Mouse (Mus musculus) stomach, embryonic 15.5 days (tissue): ENCODE results near the gene Mindy4. TPM values are rescaled to one million over a fixed set of nuclear protein-coding genes. Genes with fewer than 3 reads are reported as not detected.

ENCODE experiments used
- ATAC-seq: fragments of 200-750 bp; cut with Nextera tagmentation; 2 replicates; pipeline ENCODE4 v1.8.0; 2017; ENCODE audit warnings: low read depth, moderate number of reproducible peaks, moderate TSS enrichment; ENCODE audit not compliant: insufficient read depth, low FRiP score
- H3K27ac ChIP-seq: fragments of 300-500 bp; sonication (generic); 2 replicates; pipeline ENCODE4 v1.5.1; 2015; ENCODE audit warnings: mild to moderate bottlenecking, inconsistent platforms
- H3K27me3 ChIP-seq: fragments of 300-500 bp; sonication (generic); replicated peaks from 2 replicates; pipeline ENCODE4 v1.6.1; 2015; ENCODE audit warnings: inconsistent platforms
- H3K36me3 ChIP-seq: fragments of 300-500 bp; sonication (generic); 2 replicates; pipeline ENCODE4 v1.6.1; 2015; ENCODE audit warnings: inconsistent platforms
- H3K4me1 ChIP-seq: fragments of 300-500 bp; sonication (generic); 2 replicates; pipeline ENCODE4 v1.6.1; 2015; ENCODE audit warnings: inconsistent platforms
- H3K4me2 ChIP-seq: fragments of 300-500 bp; sonication (generic); 2 replicates; pipeline ENCODE4 v1.6.1; 2015; ENCODE audit warnings: mild to moderate bottlenecking, inconsistent platforms
- H3K4me3 ChIP-seq: fragments of 300-500 bp; sonication (generic); replicated peaks from 2 replicates; pipeline ENCODE4 v1.5.1; 2015; ENCODE audit warnings: inconsistent platforms
- H3K9ac ChIP-seq: fragments of 300-500 bp; sonication (generic); 2 replicates; pipeline ENCODE4 v1.6.1; 2015; ENCODE audit warnings: inconsistent platforms
- H3K9me3 ChIP-seq: fragments of 300-500 bp; sonication (generic); 2 replicates; pipeline ENCODE4 v1.6.1; 2016; ENCODE audit warnings: inconsistent platforms
- WGBS: fragments of 180-500 bp; shearing (Covaris S2); methylation state at CpG from one replicate; pipeline ENCODE4 v1.1.7; 2015; 5-methylcytosine and 5-hydroxymethylcytosine counted together
- polyA plus RNA-seq: library from polyadenylated mRNA; unstranded; fragments of >200 nt; fragmentation: Nextera tagmentation; extraction: Ambion mirVana; gene quantifications from 2 replicates; pipeline ENCODE4 v1.2.1, GENCODE M21; 2015

The Mindy4 gene
- polyA plus RNA-seq, 1 experiment from 2014 or later, result 8.7 TPM

DNA sequence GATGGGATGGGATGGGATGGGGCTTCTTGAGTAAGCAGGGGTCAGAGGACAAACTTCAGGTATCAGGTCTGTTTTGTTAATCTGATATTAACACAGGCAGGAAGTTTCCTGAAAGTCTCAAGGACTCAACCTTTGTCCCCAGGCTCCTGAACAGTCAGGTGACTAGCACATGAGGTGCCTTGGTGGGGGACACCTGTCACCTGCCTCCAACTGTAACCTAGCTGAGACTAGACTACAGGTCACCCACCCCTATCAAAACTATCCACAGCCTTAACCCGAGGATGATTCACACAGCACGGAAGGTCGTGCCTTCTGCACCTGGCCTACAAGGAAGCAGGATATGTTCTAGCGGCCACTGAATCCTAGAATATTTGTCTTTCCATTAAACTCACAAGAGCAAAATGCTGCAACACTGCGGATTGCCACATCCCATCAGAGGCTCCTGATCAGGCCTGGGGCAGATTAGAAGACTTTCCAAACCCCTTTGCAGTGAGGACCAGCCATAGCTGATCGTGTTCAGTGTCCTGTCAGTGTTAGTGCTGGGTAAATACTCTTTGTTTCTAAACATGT is 147.3 kb downstream of the Mindy4 start:
- Histone ChIP-seq H3K27me3 (no peaks in the 10 kb centered on the region), H3K9me3 (no peaks in the 10 kb centered on the region), H3K4me3 (no peak overlapping the region), H3K4me1 (0 out of 2 replicates have a peak, but pooled peaks cover 6% of the 10 kb centered on the region), H3K9ac (no peak overlapping the region), H3K27ac (no peak overlapping the region), H3K36me3 (no peaks in the 10 kb centered on the region), H3K4me2 (no peak overlapping the region)
- WGBS, result 89% methylated on average over 6 of the region's 6 CpGs
- ATAC-seq, result no peak

GRCm38 (mm10) chr6:55351712-55352111 is 148.5 kb downstream of the Mindy4 start:
- no peak overlapping the region for H3K9ac ChIP-seq
- no peaks in the 10 kb centered on the region for H3K9me3 ChIP-seq
- H3K27ac ChIP-seq, result no peak overlapping the region
- ATAC-seq, result no peak
- no peak overlapping the region for H3K4me3 ChIP-seq
- no peaks in the 10 kb centered on the region for H3K27me3 ChIP-seq
- 0 out of 2 replicates have a peak, but pooled peaks cover 6% of the 10 kb centered on the region for H3K4me1 ChIP-seq
- 56% methylated on average over 7 of the region's 7 CpGs for WGBS
- H3K4me2 ChIP-seq, result no peak overlapping the region
- no peaks in the 10 kb centered on the region for H3K36me3 ChIP-seq

GRCm38 (mm10) chr6:55353711-55354445 is 150.7 kb downstream of the Mindy4 start:
- Histone ChIP-seq H3K27ac (no peak overlapping the region), H3K27me3 (no peaks in the 10 kb centered on the region)

DNA sequence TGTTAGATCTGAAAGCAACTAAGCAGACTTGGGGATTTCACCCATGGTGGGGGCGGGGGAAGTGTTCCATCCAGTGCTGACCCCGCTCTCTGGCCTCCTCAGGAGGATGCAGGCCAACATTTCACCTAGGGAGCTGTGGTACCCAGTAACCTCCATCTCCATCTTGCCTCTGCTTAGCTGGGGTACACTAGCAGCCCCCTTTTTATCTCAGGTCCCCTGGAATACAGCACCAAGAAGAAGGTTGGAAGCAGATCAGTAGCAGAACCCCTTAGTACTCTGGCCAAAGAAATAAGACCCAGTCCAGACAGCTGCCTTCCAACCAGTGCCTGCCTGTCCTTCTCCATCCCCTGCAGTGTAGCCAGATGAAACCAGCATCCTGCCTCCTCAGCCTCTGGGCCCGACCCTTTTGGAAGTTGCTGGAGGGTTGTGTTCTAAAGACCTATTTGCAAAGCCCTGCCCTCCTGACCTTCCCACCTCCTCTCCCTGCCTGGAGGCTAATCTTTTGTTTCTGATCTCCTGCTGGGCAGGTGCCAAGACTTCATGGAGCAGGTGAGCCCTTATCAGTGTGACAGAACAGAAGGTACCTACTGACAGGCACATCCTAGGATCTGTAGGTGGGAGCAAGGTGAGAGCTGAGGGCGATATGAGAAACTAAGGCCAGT is 151.4 kb downstream of the Mindy4 start:
- no peak overlapping the region for H3K4me3 ChIP-seq
- H3K9ac ChIP-seq, result no peak overlapping the region
- H3K9me3 ChIP-seq, result no peaks in the 10 kb centered on the region
- 66% methylated on average over 4 of the region's 4 CpGs for WGBS
- H3K27me3 ChIP-seq, result no peaks in the 10 kb centered on the region
- no peak overlapping the region for H3K4me2 ChIP-seq
- 0 out of 2 replicates have a peak, but pooled peaks cover 10% of the 10 kb centered on the region for H3K4me1 ChIP-seq
- no peak for ATAC-seq
- H3K27ac ChIP-seq, result no peak overlapping the region
- H3K36me3 ChIP-seq, result no peaks in the 10 kb centered on the region

More at GRCm38 (mm10) chr6:55353711-55354445, 150.7 kb downstream of the Mindy4 start:
- Histone ChIP-seq H3K4me2 (no peak overlapping the region), H3K9ac (no peak overlapping the region), H3K4me1 (0 out of 2 replicates have a peak, but pooled peaks cover 10% of the 10 kb centered on the region), H3K4me3 (no peak overlapping the region), H3K9me3 (no peaks in the 10 kb centered on the region), H3K36me3 (no peaks in the 10 kb centered on the region)
- ATAC-seq, result no peak
- WGBS, result 73% methylated on average over 12 of the region's 12 CpGs

GRCm38 (mm10) chr6:55355575-55355974 is 152.4 kb downstream of the Mindy4 start:
- ATAC-seq, result no peak
- Histone ChIP-seq H3K9ac (no peak overlapping the region), H3K9me3 (no peaks in the 10 kb centered on the region), H3K4me3 (no peak overlapping the region), H3K27me3 (no peaks in the 10 kb centered on the region), H3K27ac (no peak overlapping the region), H3K4me2 (no peak overlapping the region), H3K4me1 (0 out of 2 replicates have a peak, but pooled peaks cover 10% of the 10 kb centered on the region), H3K36me3 (no peaks in the 10 kb centered on the region)
- 42% methylated on average over 7 of the region's 7 CpGs for WGBS

- Histone ChIP-seq H3K27me3 (no peaks in the 10 kb centered on the region), H3K4me2 (no peak overlapping the region), H3K9me3 (no peaks in the 10 kb centered on the region), H3K9ac (no peak overlapping the region), H3K27ac (no peak overlapping the region), H3K4me1 (0 out of 2 replicates have a peak, but pooled peaks cover 10% of the 10 kb centered on the region), H3K36me3 (no peaks in the 10 kb centered on the region), H3K4me3 (no peak overlapping the region)
- WGBS, result 34% methylated on average over 5 of the region's 5 CpGs
- 0 out of 2 replicates have a peak, but pooled peaks have one; percentile 23 for ATAC-seq
These were observed 153.0 kb downstream of the Mindy4 start for GRCm38 (mm10) chr6:55356017-55356703.

- Histone ChIP-seq H3K4me3 (no peak overlapping the region), H3K9me3 (no peaks in the 10 kb centered on the region), H3K27me3 (no peaks in the 10 kb centered on the region), H3K36me3 (no peaks in the 10 kb centered on the region), H3K27ac (peak overlapping the region; percentile 54), H3K4me1 (0 out of 2 replicates have a peak, but pooled peaks cover 10% of the 10 kb centered on the region), H3K4me2 (no peak overlapping the region), H3K9ac (no peak overlapping the region)
- no peak for ATAC-seq
- WGBS, result 67% methylated on average over 5 of the region's 5 CpGs
These were observed 153.9 kb downstream of the Mindy4 start for GRCm38 (mm10) chr6:55356976-55357635.

GRCm38 (mm10) chr6:55357636-55358031 is 154.5 kb downstream of the Mindy4 start:
- H3K9me3 ChIP-seq, result no peaks in the 10 kb centered on the region
- no peaks in the 10 kb centered on the region for H3K36me3 ChIP-seq
- 47% methylated on average over 6 of the region's 6 CpGs for WGBS
- no peak overlapping the region for H3K9ac ChIP-seq
- peak overlapping the region; percentile 54 for H3K27ac ChIP-seq
- H3K4me1 ChIP-seq, result 0 out of 2 replicates have a peak, but pooled peaks cover 10% of the 10 kb centered on the region
- H3K4me3 ChIP-seq, result no peak overlapping the region
- H3K27me3 ChIP-seq, result no peaks in the 10 kb centered on the region
- H3K4me2 ChIP-seq, result no peak overlapping the region
- peak; percentile 56; the same call in 1 of the 2 replicates for ATAC-seq

GRCm38 (mm10) chr6:55358731-55359143 is 155.6 kb downstream of the Mindy4 start:
- 33% methylated on average over 2 of the region's 2 CpGs for WGBS
- 0 out of 2 replicates have a peak, but pooled peaks cover 10% of the 10 kb centered on the region for H3K4me1 ChIP-seq
- H3K27ac ChIP-seq, result no peak overlapping the region
- H3K36me3 ChIP-seq, result no peaks in the 10 kb centered on the region
- no peak overlapping the region for H3K4me2 ChIP-seq
- no peaks in the 10 kb centered on the region for H3K9me3 ChIP-seq
- peak; percentile 80; the same call in 1 of the 2 replicates for ATAC-seq
- no peak overlapping the region for H3K4me3 ChIP-seq
- no peaks in the 10 kb centered on the region for H3K27me3 ChIP-seq
- H3K9ac ChIP-seq, result no peak overlapping the region

- Histone ChIP-seq H3K9me3 (no peaks in the 10 kb centered on the region), H3K4me3 (no peak overlapping the region), H3K27me3 (no peaks in the 10 kb centered on the region), H3K4me1 (no peaks in the 10 kb centered on the region), H3K4me2 (no peak overlapping the region), H3K36me3 (no peaks in the 10 kb centered on the region), H3K9ac (no peak overlapping the region), H3K27ac (no peak overlapping the region)
- 86% methylated on average over 1 of the region's 1 CpGs for WGBS
- no peak for ATAC-seq
These were observed 159.5 kb downstream of the Mindy4 start for GRCm38 (mm10) chr6:55362663-55363062.

GRCm38 (mm10) chr6:55367126-55367525 is 163.9 kb downstream of the Mindy4 start:
- no peak overlapping the region for H3K9ac ChIP-seq
- H3K4me2 ChIP-seq, result no peak overlapping the region
- no peaks in the 10 kb centered on the region for H3K9me3 ChIP-seq
- H3K27ac ChIP-seq, result no peak overlapping the region
- H3K27me3 ChIP-seq, result no peaks in the 10 kb centered on the region
- peak; percentile 53; the same call in 1 of the 2 replicates for ATAC-seq
- H3K36me3 ChIP-seq, result no peaks in the 10 kb centered on the region
- no peak overlapping the region for H3K4me3 ChIP-seq
- no peaks in the 10 kb centered on the region for H3K4me1 ChIP-seq
